Mouse (Mus musculus): Measurements from ENCODE around the gene Pfdn5. TPM values are rescaled to one million over a fixed set of nuclear protein-coding genes. Genes with fewer than 3 reads are reported as not detected.

Gene Pfdn5
- 310 and 347 TPM in 2 replicates for polyA plus RNA-seq (2015; fragmentation: Nextera tagmentation; extraction: Ambion mirVana)

GRCm38 (mm10) chr15:102326022-102326576 is at the start of gene Pfdn5:
Pfdn5 (plus strand) TSS chr15:102326116.
- Histone ChIP-seq H3K27me3 (replicated peaks) (no peaks in the 10 kb centered on the region), H3K4me1 (peaks cover 16% of the 10 kb centered on the region), H3K27ac (replicated peaks) (peak within 1 kb of the TSS; percentile 60), H3K9me3 (no peaks in the 10 kb centered on the region), H3K4me3 (peak within 1 kb of the TSS; percentile 66), H3K36me3 (peaks cover 66% of the 10 kb centered on the region), H3K9ac (peak within 1 kb of the TSS; percentile 84), H3K4me2 (peak within 1 kb of the TSS; percentile 90)
- ATAC-seq (ENCODE audit: extremely low read depth, insufficient number of reproducible peaks, low FRiP score, low TSS enrichment): peak; percentile 60; the same call in 1 of the 2 replicates
- WGBS: under 1% methylated on average over 40 of the region's 40 CpGs

- WGBS: 24% methylated on average over 7 of the region's 7 CpGs
These were observed 47.2 kb upstream of the Pfdn5 start for GRCm38 (mm10) chr15:102278726-102279091.

GRCm38 (mm10) chr15:102279092-102279782 is 46.7 kb upstream of the Pfdn5 start, which contains the start of gene Mfsd5:
Mfsd5 (plus strand) TSS chr15:102279454.
- under 1% methylated on average over 65 of the region's 65 CpGs for WGBS
- H3K4me2 ChIP-seq: peak within 1 kb of the TSS; percentile 84
- peak; percentile 98 for ATAC-seq (ENCODE audit: extremely low read depth, insufficient number of reproducible peaks, low FRiP score, low TSS enrichment)
- peak within 1 kb of the TSS; percentile 86 for H3K9ac ChIP-seq
- H3K27ac ChIP-seq (replicated peaks): peak within 1 kb of the TSS; percentile 80
- H3K36me3 ChIP-seq: peaks cover 25% of the 10 kb centered on the region
- H3K9me3 ChIP-seq: no peaks in the 10 kb centered on the region
- peak within 1 kb of the TSS; percentile 74 for H3K4me3 ChIP-seq
- no peaks in the 10 kb centered on the region for H3K27me3 ChIP-seq (replicated peaks)
- H3K4me1 ChIP-seq: peaks cover 23% of the 10 kb centered on the region

More at GRCm38 (mm10) chr15:102278726-102279091, 47.2 kb upstream of the Pfdn5 start:
- peaks cover 23% of the 10 kb centered on the region for H3K4me1 ChIP-seq
- peak overlapping the region; percentile 74 for H3K4me3 ChIP-seq
- no peaks in the 10 kb centered on the region for H3K27me3 ChIP-seq (replicated peaks)
- ATAC-seq (ENCODE audit: extremely low read depth, insufficient number of reproducible peaks, low FRiP score, low TSS enrichment): no peak
- peak overlapping the region; percentile 86 for H3K9ac ChIP-seq
- H3K4me2 ChIP-seq: peak overlapping the region; percentile 84
- no peaks in the 10 kb centered on the region for H3K9me3 ChIP-seq
- peaks cover 25% of the 10 kb centered on the region for H3K36me3 ChIP-seq
- peak overlapping the region; percentile 80 for H3K27ac ChIP-seq (replicated peaks)

GRCm38 (mm10) chr15:102279783-102280520 is 46.0 kb upstream of the Pfdn5 start:
- H3K36me3 ChIP-seq: peaks cover 25% of the 10 kb centered on the region
- H3K27me3 ChIP-seq (replicated peaks): no peaks in the 10 kb centered on the region
- peaks cover 26% of the 10 kb centered on the region for H3K4me1 ChIP-seq
- H3K27ac ChIP-seq (replicated peaks): peak overlapping the region; percentile 80
- peak overlapping the region; percentile 84 for H3K4me2 ChIP-seq
- no peaks in the 10 kb centered on the region for H3K9me3 ChIP-seq
- 23% methylated on average over 13 of the region's 13 CpGs for WGBS
- H3K4me3 ChIP-seq: peak overlapping the region; percentile 74
- peak; percentile 11; the same call in 1 of the 2 replicates for ATAC-seq (ENCODE audit: extremely low read depth, insufficient number of reproducible peaks, low FRiP score, low TSS enrichment)
- H3K9ac ChIP-seq: peak overlapping the region; percentile 86

GRCm38 (mm10) chr15:102280623-102281022 is 45.3 kb upstream of the Pfdn5 start:
- H3K9me3 ChIP-seq: no peaks in the 10 kb centered on the region
- ATAC-seq (ENCODE audit: extremely low read depth, insufficient number of reproducible peaks, low FRiP score, low TSS enrichment): no peak
- H3K9ac ChIP-seq: peak overlapping the region; percentile 86; the same call in 1 of the 2 replicates
- peaks cover 25% of the 10 kb centered on the region for H3K36me3 ChIP-seq
- no peak overlapping the region for H3K27ac ChIP-seq (replicated peaks)
- H3K4me1 ChIP-seq: peaks cover 29% of the 10 kb centered on the region
- 92% methylated on average over 19 of the region's 19 CpGs for WGBS
- H3K4me3 ChIP-seq: peak overlapping the region; percentile 74; the same call in 1 of the 2 replicates
- no peaks in the 10 kb centered on the region for H3K27me3 ChIP-seq (replicated peaks)
- peak overlapping the region; percentile 84 for H3K4me2 ChIP-seq

- Histone ChIP-seq H3K27ac (replicated peaks) (no peak overlapping the region), H3K4me1 (peaks cover 29% of the 10 kb centered on the region), H3K9me3 (no peaks in the 10 kb centered on the region), H3K27me3 (replicated peaks) (no peaks in the 10 kb centered on the region), H3K4me2 (no peak overlapping the region), H3K9ac (no peak overlapping the region), H3K4me3 (no peak overlapping the region), H3K36me3 (peaks cover 25% of the 10 kb centered on the region)
- ATAC-seq (ENCODE audit: extremely low read depth, insufficient number of reproducible peaks, low FRiP score, low TSS enrichment): no peak
- 63% methylated on average over 8 of the region's 8 CpGs for WGBS
These were observed 43.2 kb upstream of the Pfdn5 start for GRCm38 (mm10) chr15:102282463-102283292.

- no peak for ATAC-seq (ENCODE audit: extremely low read depth, insufficient number of reproducible peaks, low FRiP score, low TSS enrichment)
- no peak overlapping the region for H3K4me2 ChIP-seq
- WGBS: 50% methylated on average over 3 of the region's 3 CpGs
These were observed 42.3 kb upstream of the Pfdn5 start for GRCm38 (mm10) chr15:102283648-102284047.

GRCm38 (mm10) chr15:102287395-102287794 is 38.5 kb upstream of the Pfdn5 start:
- no peaks in the 10 kb centered on the region for H3K9me3 ChIP-seq
- no peak overlapping the region for H3K4me3 ChIP-seq
- ATAC-seq (ENCODE audit: extremely low read depth, insufficient number of reproducible peaks, low FRiP score, low TSS enrichment): no peak
- no peak overlapping the region for H3K27ac ChIP-seq (replicated peaks)
- H3K36me3 ChIP-seq: peaks cover 4% of the 10 kb centered on the region
- H3K27me3 ChIP-seq (replicated peaks): no peaks in the 10 kb centered on the region
- H3K4me2 ChIP-seq: no peak overlapping the region
- no peak overlapping the region for H3K9ac ChIP-seq
- H3K4me1 ChIP-seq: 0 out of 2 replicates have a peak, but pooled peaks cover 7% of the 10 kb centered on the region

More at GRCm38 (mm10) chr15:102283648-102284047, 42.3 kb upstream of the Pfdn5 start:
- no peak overlapping the region for H3K27ac ChIP-seq (replicated peaks)
- no peak overlapping the region for H3K4me3 ChIP-seq
- no peak overlapping the region for H3K9ac ChIP-seq
- H3K27me3 ChIP-seq (replicated peaks): no peaks in the 10 kb centered on the region
- peaks cover 27% of the 10 kb centered on the region for H3K4me1 ChIP-seq
- H3K9me3 ChIP-seq: no peaks in the 10 kb centered on the region
- peaks cover 25% of the 10 kb centered on the region for H3K36me3 ChIP-seq

GRCm38 (mm10) chr15:102295633-102296367 is 30.1 kb upstream of the Pfdn5 start, which contains the start of gene Espl1:
Espl1 (plus strand) TSS chr15:102296266.
- peaks cover 20% of the 10 kb centered on the region for H3K4me1 ChIP-seq
- 8% methylated on average over 25 of the region's 25 CpGs for WGBS
- H3K27ac ChIP-seq (replicated peaks): no peak within 1 kb of the TSS
- H3K36me3 ChIP-seq: peaks cover 25% of the 10 kb centered on the region
- H3K9ac ChIP-seq: peak within 1 kb of the TSS; percentile 88
- H3K4me2 ChIP-seq: peak within 1 kb of the TSS; percentile 97
- no peaks in the 10 kb centered on the region for H3K9me3 ChIP-seq
- H3K27me3 ChIP-seq (replicated peaks): no peaks in the 10 kb centered on the region
- peak; percentile 95 for ATAC-seq (ENCODE audit: extremely low read depth, insufficient number of reproducible peaks, low FRiP score, low TSS enrichment)
- peak within 1 kb of the TSS; percentile 80 for H3K4me3 ChIP-seq

GRCm38 (mm10) chr15:102296368-102297006 is 29.4 kb upstream of the Pfdn5 start:
- Histone ChIP-seq H3K9me3 (no peaks in the 10 kb centered on the region), H3K27me3 (replicated peaks) (no peaks in the 10 kb centered on the region), H3K4me2 (peak overlapping the region; percentile 97), H3K9ac (peak overlapping the region; percentile 88), H3K36me3 (peaks cover 31% of the 10 kb centered on the region), H3K27ac (replicated peaks) (no peak overlapping the region), H3K4me1 (peaks cover 20% of the 10 kb centered on the region), H3K4me3 (peak overlapping the region; percentile 80)
- 4% methylated on average over 24 of the region's 24 CpGs for WGBS
- 0 out of 2 replicates have a peak, but pooled peaks have one; percentile 15 for ATAC-seq (ENCODE audit: extremely low read depth, insufficient number of reproducible peaks, low FRiP score, low TSS enrichment)
